Mouse (Mus musculus) C2C12 (cell line): ENCODE data around the gene D8Ertd738e.

Source experiments
- CEBPB ChIP-seq: IDR thresholded peaks from one replicate; pipeline ENCODE4 v1.6.1; 2011; ENCODE audit warnings: low read depth, mild to moderate bottlenecking, control low read depth, moderate library complexity
- CTCF ChIP-seq: IDR thresholded peaks from one replicate; pipeline ENCODE4 v1.5.1; 2011; ENCODE audit not compliant: control insufficient read depth, insufficient read depth, insufficient read length
- FOSL1 ChIP-seq: IDR thresholded peaks from one replicate; pipeline ENCODE4 v1.8.0; 2011; ENCODE audit warnings: mild to moderate bottlenecking, low read length; ENCODE audit not compliant: poor library complexity, insufficient read depth, severe bottlenecking
- MAX ChIP-seq: IDR thresholded peaks from one replicate; pipeline ENCODE4 v1.6.1; 2011; ENCODE audit warnings: mild to moderate bottlenecking, control low read depth
- MYOD1 ChIP-seq: IDR thresholded peaks from one replicate; pipeline ENCODE4 v1.6.1; 2011; ENCODE audit warnings: low read depth; ENCODE audit not compliant: control insufficient read depth, insufficient read length
- MYOG ChIP-seq: IDR thresholded peaks from one replicate; pipeline ENCODE4 v1.6.1; 2011; ENCODE audit not compliant: control insufficient read depth, insufficient read length; ENCODE audit errors: extremely low read depth
- USF1 ChIP-seq: IDR thresholded peaks from one replicate; pipeline ENCODE4 v1.6.1; 2011; ENCODE audit warnings: low read depth, mild to moderate bottlenecking, control low read depth, moderate library complexity

GRCm38 (mm10) chr8:84291688-84292087 is 42.2 kb upstream of the D8Ertd738e start:
- peak; percentile 33 for TF ChIP-seq CTCF
- TF ChIP-seq CEBPB, result no peak
- no peak for TF ChIP-seq USF1
- TF ChIP-seq MAX, result no peak
- no peak for TF ChIP-seq MYOG
- TF ChIP-seq MYOD1, result no peak
- TF ChIP-seq FOSL1, result no peak
